In the genomic region with DNA sequence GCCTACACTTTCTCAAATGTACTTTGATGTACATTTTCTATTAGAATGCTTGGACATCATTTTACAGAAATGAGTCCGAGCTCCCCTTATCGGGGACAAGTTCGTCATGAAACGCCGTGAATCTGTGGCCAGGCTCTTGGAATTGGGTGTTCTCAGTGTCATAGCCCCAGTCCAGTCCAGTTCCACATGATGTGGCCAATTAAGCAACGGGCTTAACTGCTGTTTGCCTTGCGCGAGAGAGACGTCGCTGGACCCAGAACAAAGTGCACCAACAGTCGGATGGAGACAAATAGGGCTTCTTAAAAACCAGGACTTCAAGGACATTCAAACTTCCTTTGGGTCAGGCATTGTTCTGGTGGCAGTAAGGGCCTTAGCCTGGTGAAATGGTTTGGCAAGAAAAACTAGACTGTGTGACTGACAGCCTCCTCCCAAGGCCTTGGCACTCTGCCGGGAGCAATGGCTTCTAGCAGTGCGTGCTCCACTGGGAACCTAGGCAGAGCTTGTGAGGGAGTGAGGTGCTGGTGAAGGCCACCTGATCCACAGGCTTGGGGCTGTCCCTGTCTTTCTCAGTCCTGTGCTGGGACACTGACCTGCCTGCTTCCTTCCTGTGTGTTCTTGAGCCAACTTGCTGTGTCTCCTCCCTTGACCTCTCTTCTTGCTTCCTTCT, we compare ENCODE assay signal across 10 mouse cellular contexts. TPM values are rescaled to one million over a fixed set of nuclear protein-coding genes. Genes with fewer than 3 reads are reported as not detected.
DNase-seq lines count a peak whose midpoint lies in the region; ATAC-seq and TF ChIP-seq lines count a peak whose summit lies in the region.
"Had no signal": no experiment of that assay in that cellular context is flagged by ENCODE, and none has a peak within 500 bp of the region (broad histone marks: within the 10 kb centered on the region; RNA-seq: fewer than 3 reads in every experiment).

No protein-coding gene starts in this region.

- no peaks in the 10 kb centered on the region for H3K9me3 ChIP-seq in kidney, embryonic 16.5 days (ENCODE audit: low read length)
- H3K9me3 ChIP-seq: neural tube, embryonic 15.5 days had no signal

- no peak for TF ChIP-seq CTCF in kidney, adult 2 months (conservative IDR thresholded peaks at IDR 0.05; ENCODE audit: insufficient read depth, insufficient read length, low read depth, low read length)

- no peak for TF ChIP-seq POLR2A in kidney, adult 2 months (IDR thresholded peaks at IDR 0.05; ENCODE audit: low read depth, low read length)

- ATAC-seq in kidney, embryonic 16.5 days (ENCODE audit: low FRiP score, low TSS enrichment): no peak
- ATAC-seq in monocyte, adult 5-6 weeks (replicated peaks; ENCODE audit: insufficient number of reproducible peaks, low FRiP score, low TSS enrichment, poor library complexity, severe bottlenecking): no peak
- ATAC-seq in megakaryocyte progenitor cell, adult 5-6 weeks (replicated peaks; ENCODE audit: poor library complexity): no peak

- H3K27ac ChIP-seq in kidney, embryonic 16.5 days (ENCODE audit: low read length): no peak overlapping the region
- peak overlapping the region; percentile 24 for H3K27ac ChIP-seq in kidney, adult 2 months (ENCODE audit: insufficient read depth, low read depth, low read length)
- H3K27ac ChIP-seq: neural tube, embryonic 15.5 days had no signal

- no peak overlapping the region for H3K4me3 ChIP-seq in kidney, embryonic 16.5 days (ENCODE audit: low read length)
- no peak overlapping the region for H3K4me3 ChIP-seq in kidney, adult 2 months (ENCODE audit: insufficient read depth, low read depth, low read length)
- H3K4me3 ChIP-seq: neural tube, embryonic 15.5 days had no signal

- peaks cover 78% of the 10 kb centered on the region for H3K4me1 ChIP-seq in kidney, embryonic 16.5 days (ENCODE audit: insufficient read depth, low read length)
- H3K4me1 ChIP-seq in kidney, adult 2 months (ENCODE audit: control insufficient read depth, insufficient read depth, low read length): peaks cover 50% of the 10 kb centered on the region
- H3K4me1 ChIP-seq: neural tube, embryonic 15.5 days had no signal

- H3K27me3 ChIP-seq in kidney, embryonic 16.5 days (ENCODE audit: insufficient read depth, low read length): no peaks in the 10 kb centered on the region
- no peaks in the 10 kb centered on the region for H3K27me3 ChIP-seq in kidney, adult 2 months (replicated peaks; ENCODE audit: control insufficient read depth, insufficient read depth, low read length)
- H3K27me3 ChIP-seq: neural tube, embryonic 15.5 days had no signal

- peak; percentile 72 for DNase-seq in kidney, adult 11 months
- DNase-seq in adrenal gland, postnatal 25 days: peak; percentile 92
- peak; percentile 90 for DNase-seq in kidney, adult 2 months
- DNase-seq in lung, postnatal 4 days: peak; percentile 66 to 75
- no peak for DNase-seq in spleen, postnatal 4 days (ENCODE audit: low spot score in 2 of 2)

- H3K9ac ChIP-seq in kidney, embryonic 16.5 days (replicated peaks; ENCODE audit: low read length): no peak overlapping the region
- H3K9ac ChIP-seq: neural tube, embryonic 15.5 days had no signal

- 74% methylated on average over 13 of the region's 13 CpGs for WGBS in kidney, embryonic 16.5 days
- 32% methylated on average over 13 of the region's 13 CpGs for WGBS in kidney, adult 2 months

- H3K4me2 ChIP-seq in kidney, embryonic 16.5 days (replicated peaks; ENCODE audit: low read depth, low read length): no peak overlapping the region
- H3K4me2 ChIP-seq: neural tube, embryonic 15.5 days had no signal

- H3K36me3 ChIP-seq in kidney, embryonic 16.5 days (ENCODE audit: insufficient read depth, low read length): no peaks in the 10 kb centered on the region
- H3K36me3 ChIP-seq in kidney, adult 2 months (ENCODE audit: control insufficient read depth, insufficient read depth, low read length): no peaks in the 10 kb centered on the region
- H3K36me3 ChIP-seq: G1E; neural tube, embryonic 15.5 days had no signal

RNA-seq across cellular contexts. Expression of gene Myo10, which starts 11.5 kb away (rescaled TPM):
- polyA plus RNA-seq in kidney, embryonic 16.5 days (2015; fragmentation: Nextera tagmentation; extraction: Ambion mirVana): 33.2 and 37.7 TPM in 2 replicates
- 92.8 and 107 TPM in 2 replicates for total RNA-seq in adrenal gland, postnatal 25 days (2021)
- polyA plus RNA-seq in kidney, adult 2 months (2012; rRNA removed): 45.4 and 51.9 TPM in 2 replicates
- 0.38 to 1.3 TPM (median 1.2 TPM) in 3 replicates for total RNA-seq in monocyte, adult 5-6 weeks (2017)
- 2.4 and 2.9 TPM in 2 replicates for total RNA-seq in megakaryocyte progenitor cell, adult 5-6 weeks (2015)
- 3.8 and 4.2 TPM in 2 replicates for total RNA-seq in megakaryocyte progenitor cell, adult 5-6 weeks (2017)
- polyA plus RNA-seq: G1E had no signal

Comparison
In these comparisons a context has a peak if more than half of its experiments do, and no peak if none do; other contexts are left out.
1. DNase-seq: peak in kidney, adult 11 months (single experiment), adrenal gland, postnatal 25 days (single experiment), kidney, adult 2 months (single experiment) and lung, postnatal 4 days (2 of 2); none in spleen, postnatal 4 days (0 of 2).
2. RNA of gene Myo10, which starts 11.5 kb away (total RNA-seq): 92.8 to 107 TPM in adrenal gland, postnatal 25 days; 2.4 to 4.2 TPM in megakaryocyte progenitor cell, adult 5-6 weeks and 0.38 to 1.3 TPM in monocyte, adult 5-6 weeks; every median in the first group is over 10 times any median in the second.